9 mouse cellular contexts compared by ENCODE assay signal in the genomic region with DNA sequence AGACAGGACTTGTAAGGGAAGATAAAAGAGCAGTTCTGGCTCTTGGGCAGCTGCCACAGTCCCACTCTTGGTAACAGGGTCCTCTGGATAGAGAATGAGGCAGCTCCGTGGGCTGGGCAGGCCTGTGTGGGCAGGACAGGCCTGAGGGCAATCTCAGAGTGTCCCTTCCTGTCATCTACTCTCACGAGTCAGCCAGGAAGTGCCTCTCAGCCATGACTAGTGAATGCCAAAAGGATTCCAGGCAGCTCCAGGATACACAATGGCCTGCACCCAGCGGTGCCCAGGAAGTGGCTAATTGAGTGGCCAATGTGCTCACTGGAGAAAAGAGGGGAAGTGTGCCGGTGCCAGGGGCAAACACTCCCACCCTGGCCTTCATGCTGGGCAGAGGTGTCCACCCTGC. TPM values are rescaled to one million over a fixed set of nuclear protein-coding genes. Genes with fewer than 3 reads are reported as not detected.
A peak's percentile ranks its signal among the peaks of the same experiment; 100 is the strongest.
DNase-seq lines count a peak whose midpoint lies in the region; ATAC-seq lines count a peak whose summit lies in the region.
"Had no signal": no experiment of that assay in that cellular context is flagged by ENCODE, and none has a peak within 500 bp of the region (broad histone marks: within the 10 kb centered on the region; RNA-seq: fewer than 3 reads in every experiment).

No protein-coding gene starts in this region.

- no peak overlapping the region for H3K27ac ChIP-seq in embryonic facial prominence, embryonic 13.5 days

- H3K4me2 ChIP-seq in embryonic facial prominence, embryonic 13.5 days = no peak overlapping the region

- 0 out of 2 replicates have a peak, but pooled peaks cover 3% of the 10 kb centered on the region for H3K4me1 ChIP-seq in embryonic facial prominence, embryonic 13.5 days

- H3K36me3 ChIP-seq in embryonic facial prominence, embryonic 13.5 days = no peaks in the 10 kb centered on the region
- H3K36me3 ChIP-seq: G1E had no signal

- intact Hi-C loops in heart, postnatal 10 days (cut with DNase I) = no loop called here

- WGBS in embryonic facial prominence, embryonic 13.5 days = 18% methylated on average over 4 of the region's 4 CpGs

- no peaks in the 10 kb centered on the region for H3K27me3 ChIP-seq in embryonic facial prominence, embryonic 13.5 days

- no peak for ATAC-seq in embryonic facial prominence, embryonic 13.5 days (ENCODE audit: insufficient number of reproducible peaks, insufficient read depth, low FRiP score, low TSS enrichment, low read depth)

- H3K9ac ChIP-seq in embryonic facial prominence, embryonic 13.5 days = peak overlapping the region; percentile 49; the same call in 1 of the 2 replicates

- H3K4me3 ChIP-seq in embryonic facial prominence, embryonic 13.5 days = no peak overlapping the region

- no peaks in the 10 kb centered on the region for H3K9me3 ChIP-seq in embryonic facial prominence, embryonic 13.5 days
- H3K9me3 ChIP-seq: G1E had no signal

- DNase-seq in kidney, adult 9 months = peak; percentile 34
- DNase-seq in kidney, adult 8-10 months = no peak
- DNase-seq in heart, postnatal 10 days = peak; percentile 55 to 56
- DNase-seq in lung, postnatal 14 days = peak; percentile 51
- no peak for DNase-seq in frontal cortex, postnatal 36 days (ENCODE audit: low spot score in 2 of 2)
- no peak for DNase-seq in spleen, postnatal 36 days (ENCODE audit: low spot score in 2 of 2)
- no peak for DNase-seq in natural killer cell, adult 2 months (ENCODE audit: low spot score in 2 of 2)

RNA-seq across cellular contexts. Expression of a gene that starts 7.4 kb away (rescaled TPM):
- polyA plus RNA-seq in embryonic facial prominence, embryonic 13.5 days (2015; fragmentation: Nextera tagmentation; extraction: Ambion mirVana) = 3.6 and 3.7 TPM in 2 replicates
- total RNA-seq in heart, postnatal 10 days (2021) = 1 to 10 TPM; 5.6 to 7.7 TPM
- polyA plus RNA-seq: G1E had no signal

RNA-seq across cellular contexts. Expression of a gene that starts 47.0 kb away (rescaled TPM):
- 30.3 and 31.3 TPM in 2 replicates for polyA plus RNA-seq in embryonic facial prominence, embryonic 13.5 days (2015; fragmentation: Nextera tagmentation; extraction: Ambion mirVana)
- 10 to 100 TPM; 10.6 to 13.6 TPM for total RNA-seq in heart, postnatal 10 days (2021)

RNA-seq across cellular contexts. Expression of a gene that starts 59.0 kb away (rescaled TPM):
- polyA plus RNA-seq in embryonic facial prominence, embryonic 13.5 days (2015; fragmentation: Nextera tagmentation; extraction: Ambion mirVana) = 19.5 and 20.5 TPM in 2 replicates
- total RNA-seq in heart, postnatal 10 days (2021) = 10 to 100 TPM in 1 of 2 experiments, 1 to 10 TPM in 1; 9.6 to 11.1 TPM

RNA-seq across cellular contexts. Expression of a gene that starts 59.1 kb away (rescaled TPM):
- 76.5 and 79.2 TPM in 2 replicates for polyA plus RNA-seq in embryonic facial prominence, embryonic 13.5 days (2015; fragmentation: Nextera tagmentation; extraction: Ambion mirVana)
- 10 to 100 TPM; 49.3 to 61.9 TPM for total RNA-seq in heart, postnatal 10 days (2021)

Comparison
In these comparisons a context has a peak if more than half of its experiments do, and no peak if none do; other contexts are left out.
1. DNase-seq: peak in kidney, adult 9 months (single experiment), heart, postnatal 10 days (2 of 2) and lung, postnatal 14 days (single experiment); none in kidney, adult 8-10 months (0 of 2), frontal cortex, postnatal 36 days (0 of 2), spleen, postnatal 36 days (0 of 2) and natural killer cell, adult 2 months (0 of 2).